Mouse (Mus musculus) heart, postnatal 10 days (tissue): Measurements from ENCODE around the gene Pbld1. TPM values are rescaled to one million over a fixed set of nuclear protein-coding genes. Genes with fewer than 3 reads are reported as not detected.

Experiments
- DNase-seq, 2 experiments: peaks; one replicate each; pipeline ENCODE4 v3.0.0; 2021
- intact Hi-C: fragments of 180-260 bp; cut with DNase I; formaldehyde crosslinking; loops from one replicate; pipeline ENCODE4 v1.15.1; 2025
- total RNA-seq, 2 experiments: library from RNA; stranded (reverse); gene quantifications; 2 replicates each; pipeline ENCODE4 v1.2.3; 2021

Gene Pbld1
- total RNA-seq, result under 1 TPM; 0.60 to 0.92 TPM

DNA sequence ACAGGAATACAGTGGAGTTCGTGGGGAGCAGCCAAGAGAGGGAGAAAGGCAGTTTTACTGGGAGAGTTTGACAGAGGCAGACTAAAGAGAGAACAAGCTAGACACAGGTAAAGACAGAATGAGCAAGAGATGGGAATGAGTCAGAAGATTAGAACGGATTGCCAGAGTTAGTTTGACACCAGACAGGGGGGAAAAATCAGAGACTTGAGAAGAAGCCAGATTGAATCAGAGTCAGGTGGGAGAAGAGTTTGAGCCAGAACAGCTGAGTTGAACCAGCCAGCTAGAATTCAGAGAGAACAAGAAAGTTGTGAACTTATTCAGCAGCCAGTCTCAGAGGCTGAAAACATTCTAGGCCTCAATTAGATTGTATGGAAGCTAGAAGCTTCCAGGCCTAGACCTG is at the start of gene Pbld1:
TSS of gene Pbld1 (plus strand) at position 301 of the 400 bp plus-strand sequence.
- DNase-seq, result no peak
- intact Hi-C loops, result no loop called here

DNA sequence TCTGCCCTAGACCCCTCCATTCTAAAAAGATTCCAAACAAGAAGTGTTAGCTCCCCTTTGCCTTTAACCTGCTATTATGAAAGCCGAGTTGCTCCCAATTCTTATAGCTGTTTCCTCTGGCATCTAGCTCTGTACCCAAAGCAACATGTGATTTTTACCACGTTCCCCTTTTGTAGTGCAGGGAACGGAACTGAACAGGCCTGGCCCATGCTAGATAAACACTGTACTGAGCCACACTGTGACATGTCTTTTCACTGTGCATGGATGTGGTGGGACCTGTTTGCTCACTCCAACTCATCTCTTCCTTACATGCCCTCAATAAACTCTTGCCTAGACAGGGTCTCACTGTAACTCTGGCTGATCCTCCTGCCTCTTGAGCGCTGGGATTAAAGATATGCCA is 49.7 kb upstream of the Pbld1 start:
- intact Hi-C loops, result no loop called here
- DNase-seq, result no peak

DNA sequence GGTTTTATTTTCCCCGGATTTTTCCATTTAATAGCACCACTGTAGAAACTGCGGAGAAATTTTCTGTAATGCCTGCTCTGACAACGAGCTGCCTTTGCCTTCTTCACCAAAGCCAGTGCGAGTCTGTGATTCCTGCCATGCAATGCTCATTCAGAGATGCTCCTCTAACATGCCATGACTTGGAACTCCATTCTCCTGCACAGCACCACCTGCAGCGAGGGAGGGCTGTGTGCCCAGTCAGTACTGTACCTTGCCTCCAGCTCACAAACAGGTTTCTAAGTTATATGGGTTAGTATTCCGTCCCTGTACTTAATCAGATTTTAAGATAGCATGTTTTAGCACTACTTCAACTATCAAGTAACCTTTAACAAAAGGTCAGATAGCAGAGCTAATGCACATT is 48.4 kb upstream of the Pbld1 start:
- no peak for DNase-seq
- intact Hi-C loops, result no loop called here

- DNase-seq, result no peak
- intact Hi-C loops, result no loop called here
Measured at GRCm38 (mm10) chr10:63013476-63013875, 46.5 kb upstream of the Pbld1 start.

DNA sequence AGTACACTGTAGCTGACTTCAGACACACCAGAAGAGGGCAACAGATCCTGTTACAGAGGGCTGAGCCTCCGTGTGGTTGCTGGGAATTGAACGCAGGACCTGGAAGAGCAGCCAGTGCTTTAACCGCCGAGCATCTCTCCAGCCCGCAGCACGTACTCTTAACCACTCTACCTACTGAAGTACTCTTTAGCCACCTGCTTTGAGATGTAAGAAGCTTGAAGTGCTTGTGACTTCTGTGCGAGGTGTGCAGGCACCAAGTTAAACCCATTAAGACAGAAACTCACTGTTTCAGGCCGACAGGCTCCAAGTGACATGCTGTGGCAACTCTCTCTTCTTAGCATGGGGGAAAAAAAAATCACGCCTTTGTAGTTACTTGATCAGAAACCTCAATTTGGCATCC is 45.8 kb upstream of the Pbld1 start:
- DNase-seq, result no peak
- intact Hi-C loops, result no loop called here

DNA sequence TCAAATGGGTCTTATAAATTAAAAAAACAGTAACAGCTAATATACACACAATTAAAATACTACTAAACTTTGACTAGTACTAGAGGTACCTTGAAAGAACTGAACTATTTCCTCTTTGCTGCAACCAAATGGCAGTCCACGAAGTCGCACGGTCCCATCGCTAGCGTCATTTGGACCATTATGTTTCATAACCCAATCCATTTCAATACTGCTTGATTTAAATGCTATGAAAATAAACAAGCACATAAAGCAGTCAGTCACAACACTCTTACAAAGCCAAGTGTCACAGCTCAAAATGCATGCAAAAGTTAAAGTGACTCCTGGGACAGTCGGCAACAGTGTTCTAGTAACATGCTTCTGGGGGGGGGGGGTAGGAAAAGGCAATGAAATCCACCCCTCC is 40.7 kb upstream of the Pbld1 start:
- no peak for DNase-seq
- intact Hi-C loops, result no loop called here

GRCm38 (mm10) chr10:63021702-63022101 is 38.3 kb upstream of the Pbld1 start:
- intact Hi-C loops, result loop anchor here (10.0 kb wide), 1 partner anchor 223 kb away; the partner anchor contains the start of gene Herc4

GRCm38 (mm10) chr10:63022541-63023120 is 37.3 kb upstream of the Pbld1 start:
- DNase-seq, result no peak
- intact Hi-C loops, result loop anchor here (10.0 kb wide), 1 partner anchor 222 kb away; the partner anchor contains the start of gene Herc4

More at GRCm38 (mm10) chr10:63021702-63022101, 38.3 kb upstream of the Pbld1 start:
- DNase-seq, result no peak

DNA sequence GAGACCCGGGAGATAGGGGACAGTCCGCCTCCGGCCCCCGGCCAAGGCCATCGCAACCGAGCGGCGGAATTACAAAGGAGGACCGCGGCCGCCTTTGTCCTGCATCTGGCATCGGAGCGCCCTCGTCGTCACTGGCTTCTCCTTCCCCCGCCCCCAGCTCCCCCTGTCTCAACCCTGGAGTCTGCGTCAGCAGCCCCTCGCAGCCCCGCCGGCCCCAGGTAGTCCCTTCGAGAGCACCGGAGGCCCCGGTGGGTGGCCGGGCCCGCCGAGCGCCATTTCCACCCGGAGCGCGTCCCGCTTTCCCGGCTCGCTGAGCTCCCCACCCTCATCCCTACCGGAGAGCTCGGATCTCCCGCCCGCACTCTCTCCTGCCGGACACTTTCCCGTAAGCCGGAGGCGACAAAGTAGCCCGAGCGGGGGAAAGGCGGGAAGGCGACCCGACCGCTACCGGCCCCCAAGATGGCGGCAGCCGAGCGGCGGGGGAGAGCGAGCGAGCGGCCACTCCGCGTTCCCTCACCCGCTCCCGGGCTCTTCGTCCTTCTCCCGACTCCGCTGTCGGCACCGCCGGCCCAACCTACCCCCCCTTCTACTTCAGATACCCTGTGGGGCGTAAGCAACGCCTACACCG is 36.7 kb upstream of the Pbld1 start:
- peak; percentile 81 to 84 for DNase-seq
- intact Hi-C loops, result loop anchor here (10.0 kb wide), 1 partner anchor 222 kb away; the partner anchor contains the start of gene Herc4

GRCm38 (mm10) chr10:63023749-63024579 is 36.0 kb upstream of the Pbld1 start, which contains the start of the genes Hnrnph3 and Pbld2:
TSS of gene Hnrnph3 (minus strand) at chr10:63024217.
TSS of gene Pbld2 (plus strand) at chr10:63024315.
- intact Hi-C loops, result loop anchor here (1.0 to 10.0 kb wide), 2 partner anchors 42 to 221 kb away; partner anchors contain the start of gene Herc4
- DNase-seq, result peak; percentile 99

- intact Hi-C loops, result loop anchor here (1.0 to 10.0 kb wide), 2 partner anchors 42 to 220 kb away; partner anchors contain the start of gene Herc4
- peak; percentile 83 to 84 for DNase-seq
Measured at GRCm38 (mm10) chr10:63024580-63024910, 35.4 kb upstream of the Pbld1 start.

GRCm38 (mm10) chr10:63025016-63025415 is 34.9 kb upstream of the Pbld1 start:
- DNase-seq, result no peak
- intact Hi-C loops, result loop anchor here (10.0 kb wide), 1 partner anchor 220 kb away; the partner anchor contains the start of gene Herc4

DNA sequence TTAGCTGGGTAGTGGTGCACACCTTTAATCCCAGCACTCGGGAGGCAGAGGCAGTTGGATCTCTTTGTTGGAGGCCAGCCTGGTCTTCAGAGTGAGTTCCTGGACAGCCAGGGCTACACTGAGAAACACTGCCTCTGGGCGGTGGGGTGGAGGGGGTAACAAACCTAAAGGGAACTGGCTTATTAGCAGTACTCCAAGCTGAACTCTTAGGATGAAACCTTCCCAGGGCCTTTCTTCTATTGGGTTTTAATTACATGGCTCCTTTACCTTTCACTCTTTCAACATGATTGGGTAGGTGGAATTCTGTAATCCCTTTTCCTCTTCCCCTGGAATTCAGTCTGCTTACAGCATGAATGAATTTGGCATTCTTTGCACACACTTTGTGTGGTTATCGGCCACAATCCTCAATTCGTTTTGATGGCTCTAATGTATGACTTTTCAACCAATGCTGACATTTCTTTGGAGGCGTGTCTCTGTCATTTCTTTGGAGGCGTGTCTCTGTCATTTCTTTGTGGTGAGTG is 34.4 kb upstream of the Pbld1 start:
- no peak for DNase-seq
- intact Hi-C loops, result loop anchor here (10.0 kb wide), 1 partner anchor 219 kb away; the partner anchor contains the start of gene Herc4

DNA sequence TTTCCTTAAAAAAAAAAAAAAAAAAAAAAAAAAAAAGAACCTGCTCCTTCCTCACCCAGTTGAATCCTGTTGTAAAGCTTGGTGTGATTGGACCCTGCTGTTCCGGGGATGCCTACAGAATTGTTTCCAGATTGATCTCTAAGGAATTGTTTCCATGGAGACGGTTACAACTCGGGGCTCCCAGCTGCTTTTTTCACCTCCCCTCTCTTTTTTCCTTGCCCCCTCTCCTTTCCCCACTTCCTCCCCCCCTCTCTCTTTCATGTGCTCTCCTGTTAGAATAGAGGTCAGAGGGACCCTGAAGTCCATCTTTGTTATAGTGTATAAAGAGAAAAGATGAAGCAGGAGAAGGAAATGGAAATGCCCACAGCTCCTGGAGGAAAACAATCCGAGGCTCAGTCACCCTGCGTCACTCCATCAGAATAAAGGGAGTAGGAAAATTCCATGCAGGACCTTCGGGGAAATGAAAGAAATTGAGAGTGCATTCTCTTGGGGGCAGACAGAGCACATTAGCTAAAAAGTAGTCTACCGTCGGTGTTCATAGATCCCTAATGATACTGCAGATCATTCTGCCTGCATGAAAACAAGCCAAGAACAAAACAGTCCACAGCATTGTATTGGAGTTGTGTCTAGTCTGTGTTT is 33.7 kb upstream of the Pbld1 start:
- intact Hi-C loops, result loop anchor here (10.0 kb wide), 1 partner anchor 219 kb away; the partner anchor contains the start of gene Herc4
- no peak for DNase-seq

- intact Hi-C loops, result loop anchor here (10.0 kb wide), 1 partner anchor 218 kb away; the partner anchor contains the start of gene Herc4
- no peak for DNase-seq
Measured at GRCm38 (mm10) chr10:63026795-63027160, 33.2 kb upstream of the Pbld1 start.

- DNase-seq, result no peak
- intact Hi-C loops, result loop anchor here (10.0 kb wide), 1 partner anchor 217 kb away; the partner anchor contains the start of gene Herc4
Measured at GRCm38 (mm10) chr10:63027376-63028161, 32.4 kb upstream of the Pbld1 start.

GRCm38 (mm10) chr10:63028396-63028795 is 31.6 kb upstream of the Pbld1 start:
- intact Hi-C loops, result loop anchor here (10.0 kb wide), 1 partner anchor 216 kb away; the partner anchor contains the start of gene Herc4
- DNase-seq, result no peak

- no peak for DNase-seq
- intact Hi-C loops, result no loop called here
Measured at GRCm38 (mm10) chr10:63032267-63032666, 27.7 kb upstream of the Pbld1 start.

DNA sequence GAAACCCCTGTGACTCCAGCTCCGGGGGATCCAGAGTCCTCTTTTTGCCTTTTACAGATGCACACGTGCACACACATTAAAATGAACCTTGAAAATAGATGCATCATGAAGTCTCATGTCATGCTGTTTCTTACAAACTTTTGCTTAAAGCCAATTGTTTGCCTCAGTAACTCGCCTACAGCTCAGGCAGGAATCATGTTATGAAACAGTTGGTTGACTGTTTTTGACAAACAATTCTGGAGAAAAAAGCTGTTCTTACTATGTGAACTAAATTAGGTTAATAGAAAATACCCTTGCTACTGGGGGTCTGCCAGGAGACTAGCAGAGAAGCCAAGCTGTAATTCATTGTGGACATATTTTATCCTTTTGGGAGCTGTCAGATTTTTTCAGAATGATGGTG is 27.0 kb upstream of the Pbld1 start:
- intact Hi-C loops, result no loop called here
- no peak for DNase-seq
